Mouse (Mus musculus): Measurements from ENCODE around the gene Map7.

GRCm38 (mm10) chr10:20299114-20299513 lies 150.8 kb downstream of the Map7 start:
- TF ChIP-seq MYOG (IDR thresholded peaks at IDR 0.05; ENCODE audit: control insufficient read depth in 1 of 3, insufficient read depth in 1 of 3, insufficient read length in 2 of 3, low read depth in 2 of 3) (no peak), POLR2A (IDR thresholded peaks at IDR 0.05; ENCODE audit: insufficient read length, low read depth) (no peak), USF1 (IDR thresholded peaks at IDR 0.05; ENCODE audit: low read depth) (no peak), CEBPB (IDR thresholded peaks at IDR 0.05; ENCODE audit: insufficient read depth, poor library complexity, severe bottlenecking) (no peak), MAX (IDR thresholded peaks at IDR 0.05; ENCODE audit: low read depth) (no peak), POLR2AphosphoS2 (IDR thresholded peaks at IDR 0.05; ENCODE audit: insufficient read length, low read depth) (no peak), MYOD1 (IDR thresholded peaks at IDR 0.05; ENCODE audit: control insufficient read depth in 1 of 3, insufficient read length in 2 of 3, low read depth in 2 of 3) (no peak), TCF3 (IDR thresholded peaks at IDR 0.05; ENCODE audit: insufficient read length, low read depth) (no peak), TCF12 (IDR thresholded peaks at IDR 0.05; ENCODE audit: insufficient read depth, poor library complexity, severe bottlenecking) (no peak), REST (IDR thresholded peaks at IDR 0.05; ENCODE audit: insufficient read depth, insufficient read length) (no peak), E2F4 (IDR thresholded peaks at IDR 0.05; ENCODE audit: insufficient read depth) (no peak), SRF (IDR thresholded peaks at IDR 0.05; ENCODE audit: control insufficient read depth, insufficient read length, low read depth) (no peak)
